Mouse (Mus musculus): ENCODE data around the gene Kcnk5. TPM values are rescaled to one million over a fixed set of nuclear protein-coding genes. Genes with fewer than 3 reads are reported as not detected.

Gene Kcnk5
- total RNA-seq, 2 experiments from 2014 or later, result 2.0 to 4.2 TPM

DNA sequence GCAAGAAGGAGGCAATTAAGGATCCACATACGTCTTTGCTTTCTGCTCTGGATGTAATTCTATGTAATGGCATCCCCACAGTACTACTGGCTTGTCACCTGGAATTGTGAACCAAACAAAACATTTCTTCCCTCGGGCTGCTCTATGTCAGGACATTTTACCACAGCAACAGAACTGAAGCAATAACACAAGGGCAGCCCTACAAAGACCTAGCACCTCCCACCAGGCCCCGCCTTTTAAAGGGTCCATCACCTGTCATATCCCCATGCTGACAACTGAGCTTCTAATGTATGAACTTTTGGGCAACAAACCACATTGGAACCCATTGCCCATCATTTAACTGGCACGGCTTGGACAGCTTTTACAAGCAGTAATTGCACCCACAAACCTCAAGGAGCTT lies 21.7 kb upstream of the Kcnk5 start:
- ATAC-seq (replicated peaks; ENCODE audit: poor library complexity, severe bottlenecking), result peak; percentile 71

DNA sequence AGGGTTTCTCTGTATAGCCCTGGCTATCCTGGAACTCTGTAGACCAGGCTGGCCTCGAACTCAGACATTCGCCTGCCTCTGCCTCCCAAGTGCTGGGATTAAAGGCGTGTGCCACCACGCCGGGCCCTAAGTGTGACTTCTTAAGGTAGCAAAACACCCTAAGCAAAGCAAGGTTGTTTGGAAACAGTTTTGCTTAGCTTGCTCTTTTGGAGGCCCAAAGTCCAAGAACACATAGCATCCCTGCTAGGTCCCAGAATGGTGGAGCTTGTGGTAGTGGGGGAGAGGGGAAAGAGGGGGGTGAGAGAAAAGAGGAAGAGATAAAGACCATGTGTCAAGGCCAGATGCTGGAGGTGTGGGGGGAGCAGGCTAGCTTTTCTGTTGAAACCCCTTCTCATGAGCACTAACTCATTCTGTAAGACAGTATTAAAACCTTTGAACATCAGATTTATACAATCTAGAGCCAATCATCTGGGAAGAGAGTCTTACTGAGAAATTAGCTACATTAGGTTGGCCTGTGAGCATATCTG lies 21.1 kb upstream of the Kcnk5 start:
- peak; percentile 62; the same call in 1 of the 2 replicates for ATAC-seq (replicated peaks; ENCODE audit: poor library complexity, severe bottlenecking)

DNA sequence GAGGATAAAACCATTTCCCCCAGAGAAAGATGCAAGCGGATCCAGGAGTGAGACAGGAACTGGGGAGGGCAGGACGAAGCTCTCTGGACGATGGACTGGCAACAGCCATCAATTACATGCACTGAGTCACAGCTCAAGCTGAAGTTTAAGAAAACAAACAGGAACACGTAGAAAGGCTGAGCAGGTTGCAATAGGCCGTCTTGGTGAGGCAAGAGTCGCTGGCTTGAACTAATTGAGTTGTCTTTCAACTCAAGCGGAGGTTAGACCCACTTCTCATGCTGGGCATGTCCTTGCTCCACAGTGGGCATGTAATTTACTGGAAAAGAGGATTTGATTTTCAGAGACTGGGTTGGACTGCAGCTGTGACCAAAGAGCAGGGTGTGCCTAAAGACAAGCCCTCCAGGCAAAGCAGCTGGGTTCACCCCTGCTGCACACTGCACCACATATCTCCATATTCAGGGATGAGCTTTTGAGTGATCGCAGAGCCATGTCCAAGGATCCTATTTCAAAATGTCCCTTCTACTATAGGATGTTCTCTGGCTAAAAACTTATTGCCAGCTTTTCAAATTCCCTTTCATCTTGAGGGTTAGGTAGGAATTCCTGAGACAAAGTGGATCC lies 19.6 kb upstream of the Kcnk5 start:
- no peak for ATAC-seq (replicated peaks; ENCODE audit: poor library complexity, severe bottlenecking)

DNA sequence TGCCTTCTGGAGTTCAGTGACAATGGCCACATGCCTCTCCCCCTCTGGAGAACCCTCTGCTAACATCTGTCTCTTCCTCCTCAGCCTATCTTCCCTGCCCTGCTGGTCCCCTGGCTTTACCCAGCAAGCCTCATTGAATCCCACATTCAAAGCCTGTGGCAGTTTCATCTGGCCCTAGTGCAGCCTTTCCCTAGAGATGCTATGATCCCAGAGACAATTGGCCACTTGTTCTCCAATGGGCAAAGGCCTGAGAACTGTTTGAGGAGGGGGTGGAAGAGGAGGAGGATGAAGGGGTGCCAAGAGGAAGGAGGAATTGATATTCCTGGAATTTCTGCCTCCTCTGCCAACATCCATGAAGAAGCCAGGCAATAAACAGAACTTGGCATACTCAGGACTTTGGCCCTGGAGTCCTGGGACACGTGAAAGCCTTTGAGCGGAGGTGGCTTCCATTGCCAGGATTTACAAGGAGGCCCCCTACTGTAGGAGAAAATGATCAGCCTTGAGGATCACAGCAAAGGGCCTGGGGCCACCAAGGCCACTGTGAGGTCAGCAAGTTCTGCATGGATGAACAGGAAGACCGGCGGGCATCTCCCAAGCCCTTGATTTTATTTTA lies 11.6 kb upstream of the Kcnk5 start:
- no peak for ATAC-seq (replicated peaks; ENCODE audit: poor library complexity, severe bottlenecking)

DNA sequence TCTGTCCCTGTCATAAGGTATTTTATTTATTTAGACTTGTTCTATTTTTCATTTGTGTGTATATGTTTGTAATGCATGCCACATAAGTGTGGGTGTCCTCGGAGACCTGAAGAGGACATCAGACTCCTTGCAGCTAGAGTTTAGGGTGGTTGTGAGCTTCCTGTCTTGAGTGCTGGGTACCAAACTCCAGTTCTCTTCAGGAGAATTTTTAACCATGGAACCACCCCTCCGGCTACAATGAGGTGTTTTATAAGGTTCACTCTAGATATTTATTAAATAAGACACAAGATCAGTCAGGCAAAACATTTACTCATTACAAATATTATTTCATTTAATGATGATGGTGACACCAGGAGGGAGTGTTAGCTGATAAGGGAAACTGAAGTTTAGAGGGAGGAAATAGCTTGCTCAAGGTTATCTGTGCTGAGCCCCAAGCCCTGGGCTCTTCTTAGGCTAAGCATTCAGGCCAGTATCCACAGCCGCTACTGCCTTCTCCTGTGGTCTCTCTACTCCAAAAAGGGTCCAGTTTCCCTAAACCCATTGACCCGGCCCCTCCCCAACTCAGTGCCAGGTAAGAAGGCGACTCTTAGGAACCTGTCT lies 9.6 kb upstream of the Kcnk5 start:
- ATAC-seq (replicated peaks; ENCODE audit: poor library complexity, severe bottlenecking), result no peak

DNA sequence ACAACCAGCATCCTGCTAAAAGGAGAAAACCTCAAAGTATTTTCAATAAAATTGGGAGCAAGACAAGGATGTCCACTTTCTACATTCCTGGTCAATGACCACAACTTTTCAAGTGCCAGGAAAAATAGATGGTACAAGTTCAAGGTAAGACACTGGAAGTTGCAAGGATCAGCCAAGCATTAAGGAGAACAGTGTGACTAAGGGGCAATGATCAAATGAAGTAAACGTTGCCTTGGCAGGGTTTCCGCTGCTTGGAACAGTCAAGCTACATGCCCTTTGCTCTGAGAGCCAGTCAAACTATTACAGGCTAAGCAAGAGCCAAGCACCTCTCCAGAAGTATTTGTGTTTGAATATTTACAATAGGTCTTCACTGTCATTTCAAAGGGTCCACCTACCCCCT lies 8.1 kb upstream of the Kcnk5 start:
- ATAC-seq (replicated peaks; ENCODE audit: poor library complexity, severe bottlenecking), result no peak

DNA sequence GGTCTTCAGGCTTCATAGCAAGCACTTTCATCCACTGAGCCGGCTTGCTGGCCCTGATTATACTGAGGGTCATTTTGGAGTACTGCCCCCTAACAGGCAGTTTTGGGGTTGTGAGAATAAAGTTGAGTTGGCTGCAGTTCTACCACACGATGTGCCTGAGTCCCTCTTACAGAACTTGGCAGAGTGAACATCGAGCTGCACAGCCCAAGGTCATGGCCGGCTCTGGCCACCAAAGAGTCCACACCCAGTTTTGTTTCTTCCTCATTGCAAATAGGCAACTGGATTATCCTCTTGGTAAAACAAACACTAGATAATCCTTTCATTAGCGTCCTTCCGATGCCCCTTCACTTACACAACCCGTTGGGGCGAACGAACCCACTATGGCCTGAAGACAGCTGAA lies 3.8 kb upstream of the Kcnk5 start:
- ATAC-seq (replicated peaks; ENCODE audit: poor library complexity, severe bottlenecking), result no peak

DNA sequence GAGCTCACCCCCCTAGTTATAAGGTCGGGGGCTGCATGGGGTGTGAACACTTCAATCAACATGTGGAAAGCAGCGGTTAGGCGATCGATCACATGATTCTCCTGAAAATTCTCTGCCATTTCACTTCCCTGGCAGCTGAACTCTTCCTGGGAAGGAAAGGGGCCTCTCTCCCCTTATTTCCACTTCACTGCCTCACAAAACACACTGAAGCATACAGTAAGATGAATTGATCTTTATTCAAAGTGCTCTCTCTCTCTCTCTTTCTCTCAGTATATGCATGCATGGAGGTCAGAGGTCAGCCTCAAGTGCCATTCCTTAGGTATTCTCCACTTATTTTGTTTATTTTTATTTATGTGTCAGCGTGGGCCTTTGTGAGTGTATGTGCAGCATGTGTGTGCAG lies 2.1 kb upstream of the Kcnk5 start:
- ATAC-seq (replicated peaks; ENCODE audit: poor library complexity, severe bottlenecking), result no peak

DNA sequence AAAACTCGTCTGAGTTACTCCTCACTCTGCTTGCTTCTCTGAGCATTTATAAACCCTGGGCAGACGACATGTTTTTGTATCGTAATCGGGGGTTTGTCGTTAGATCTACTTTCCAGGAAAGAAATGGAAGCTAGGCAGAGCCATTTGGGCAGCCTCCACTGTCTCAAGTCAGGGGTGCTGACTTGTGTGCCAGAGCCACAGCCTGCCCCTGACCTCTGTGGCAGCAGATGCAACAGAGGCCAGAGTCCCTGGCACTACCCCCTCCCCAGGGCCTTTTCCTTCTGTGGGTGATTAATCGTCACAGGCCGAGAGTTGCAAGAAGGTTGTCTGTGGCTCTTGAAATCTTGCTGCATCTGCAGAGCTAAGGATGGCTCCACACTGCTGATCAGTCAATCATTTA lies 987 bp upstream of the Kcnk5 start:
- ATAC-seq (replicated peaks; ENCODE audit: poor library complexity, severe bottlenecking), result no peak

DNA sequence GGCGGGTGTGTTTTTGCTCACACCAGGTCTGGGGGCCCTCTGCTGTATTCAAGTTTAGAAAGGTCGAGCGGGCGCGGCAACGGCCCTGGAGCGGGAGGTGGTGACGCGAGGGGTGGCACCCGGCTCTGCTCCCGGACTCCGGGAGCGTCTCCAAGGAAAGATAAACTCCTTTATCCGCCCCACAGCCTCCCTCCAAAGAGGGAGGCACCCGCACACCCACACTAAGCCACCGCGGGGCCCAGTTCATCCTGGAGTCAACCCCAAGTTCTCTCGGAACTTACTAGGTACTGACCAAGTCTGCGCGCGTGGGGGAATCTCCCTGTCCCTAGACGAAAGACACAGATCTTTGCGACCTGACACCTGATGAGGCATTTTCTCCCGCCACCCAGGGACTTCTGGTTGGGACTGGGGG lies 852 bp downstream of the Kcnk5 start:
- no peak for ATAC-seq (replicated peaks; ENCODE audit: poor library complexity, severe bottlenecking)

DNA sequence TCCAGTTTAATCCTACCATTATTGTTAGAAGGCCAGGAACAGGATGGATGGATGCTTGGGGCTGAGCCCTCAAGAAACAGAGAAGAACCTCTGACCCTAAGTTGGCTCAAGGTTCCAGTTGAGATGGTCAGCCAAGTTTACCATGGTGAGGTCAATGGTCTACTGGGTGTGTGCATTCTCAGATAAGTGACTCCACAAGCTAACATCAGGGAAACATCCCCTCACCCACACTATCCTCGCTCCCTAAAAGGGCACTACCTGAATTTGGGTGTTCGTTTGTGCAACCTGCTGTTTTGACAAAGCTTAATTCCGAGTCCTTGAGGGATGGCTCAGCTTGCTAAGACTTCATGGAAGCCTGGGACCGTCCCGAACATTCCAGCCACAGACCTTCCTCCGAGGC lies 1.3 kb downstream of the Kcnk5 start:
- no peak for ATAC-seq (replicated peaks; ENCODE audit: poor library complexity, severe bottlenecking)

DNA sequence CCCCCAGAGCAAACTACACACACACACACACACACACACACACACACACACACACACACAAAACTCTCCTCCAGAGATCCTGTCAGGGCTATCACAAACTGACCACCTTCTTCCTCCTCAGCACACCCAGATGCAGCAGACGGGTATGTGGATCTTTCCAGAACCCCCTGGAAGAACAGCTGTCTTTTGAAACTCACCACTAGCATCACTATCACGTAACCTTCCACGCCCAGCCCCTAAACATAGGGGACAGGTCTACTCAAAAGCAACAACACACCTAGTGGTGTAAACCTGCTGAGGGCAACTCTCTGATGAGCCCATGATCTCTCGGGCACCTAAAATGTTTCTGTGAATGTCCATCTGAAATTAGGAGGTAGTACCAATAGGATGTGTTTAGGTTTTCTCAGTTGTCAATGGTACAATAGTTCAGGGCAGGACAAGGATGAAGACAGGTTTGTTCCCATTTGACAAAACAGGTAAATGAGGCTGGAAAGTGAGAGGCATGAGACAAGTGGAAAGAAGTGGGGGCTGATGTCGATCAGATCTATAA lies 1.8 kb downstream of the Kcnk5 start:
- no peak for ATAC-seq (replicated peaks; ENCODE audit: poor library complexity, severe bottlenecking)

DNA sequence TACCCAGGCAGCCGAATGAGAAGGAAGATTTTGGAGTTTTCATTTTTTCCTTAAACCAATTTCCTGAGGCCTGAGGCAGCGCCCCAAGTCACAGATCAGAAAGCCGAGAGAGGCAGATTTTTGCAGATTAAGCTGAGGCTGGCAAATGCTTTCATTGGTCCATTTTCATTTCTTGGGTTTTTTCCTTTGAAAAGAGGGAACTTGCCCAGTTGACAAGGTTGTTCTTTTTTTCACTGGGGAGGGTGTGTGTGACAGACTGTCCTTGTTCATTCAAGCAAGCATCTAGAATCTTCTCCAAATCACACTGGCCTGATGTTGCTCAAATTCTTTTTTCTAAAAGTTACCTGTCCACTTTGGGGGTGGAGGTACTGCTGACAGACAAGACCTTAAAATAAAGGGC lies 2.5 kb downstream of the Kcnk5 start:
- 0 out of 2 replicates have a peak, but pooled peaks have one; percentile 18 for ATAC-seq (replicated peaks; ENCODE audit: poor library complexity, severe bottlenecking)

DNA sequence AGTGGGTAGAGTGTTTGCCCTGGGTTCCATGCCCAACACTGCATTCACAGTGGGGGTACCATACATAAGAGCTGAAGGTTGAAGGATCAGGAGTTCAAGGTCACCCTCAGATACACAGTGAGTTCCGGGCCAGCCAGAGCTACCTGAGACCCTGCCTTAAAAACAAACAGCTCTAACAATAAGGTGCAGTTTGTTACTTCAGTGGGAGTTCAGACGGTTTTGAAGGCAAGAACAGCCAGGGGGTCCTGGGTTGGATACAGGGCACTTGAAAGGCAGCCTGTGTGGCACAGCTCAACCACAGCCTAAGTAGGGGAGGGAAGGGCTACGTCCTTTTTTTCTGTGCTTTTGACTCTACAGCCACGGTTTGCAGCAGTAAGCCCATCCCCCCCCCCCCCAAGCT lies 3.0 kb downstream of the Kcnk5 start:
- ATAC-seq (replicated peaks; ENCODE audit: poor library complexity, severe bottlenecking), result no peak

DNA sequence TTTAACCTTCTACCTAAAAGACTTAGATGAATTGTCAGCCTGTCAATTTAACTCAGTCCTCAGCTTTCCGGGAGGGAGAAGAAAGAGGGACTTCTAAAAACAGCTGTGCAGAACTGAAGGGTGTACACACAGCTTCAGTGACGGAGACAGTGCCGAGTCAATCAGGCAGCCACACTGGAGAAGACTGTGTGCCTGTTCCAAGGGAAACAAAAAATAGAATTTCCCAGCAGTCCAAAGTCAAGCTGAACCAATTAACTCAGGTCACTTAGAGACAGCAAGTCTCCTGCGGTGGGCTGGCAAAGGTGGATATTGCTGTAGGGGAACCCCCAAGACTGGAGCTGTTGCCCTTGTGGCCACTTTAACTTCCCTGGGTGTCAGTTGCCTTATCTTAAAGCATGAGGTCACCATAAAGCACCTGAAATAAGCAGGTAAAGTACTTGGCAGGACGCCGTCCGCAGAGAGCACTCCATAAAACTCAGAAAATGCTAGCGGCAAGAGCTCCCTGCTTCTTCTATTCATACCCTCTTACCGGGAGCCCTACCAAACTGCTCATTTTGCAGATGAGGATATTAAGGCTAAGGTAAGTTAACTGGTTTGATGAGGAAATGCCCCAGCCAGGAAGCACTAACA lies 4.0 kb downstream of the Kcnk5 start:
- no peak for ATAC-seq (replicated peaks; ENCODE audit: poor library complexity, severe bottlenecking)

DNA sequence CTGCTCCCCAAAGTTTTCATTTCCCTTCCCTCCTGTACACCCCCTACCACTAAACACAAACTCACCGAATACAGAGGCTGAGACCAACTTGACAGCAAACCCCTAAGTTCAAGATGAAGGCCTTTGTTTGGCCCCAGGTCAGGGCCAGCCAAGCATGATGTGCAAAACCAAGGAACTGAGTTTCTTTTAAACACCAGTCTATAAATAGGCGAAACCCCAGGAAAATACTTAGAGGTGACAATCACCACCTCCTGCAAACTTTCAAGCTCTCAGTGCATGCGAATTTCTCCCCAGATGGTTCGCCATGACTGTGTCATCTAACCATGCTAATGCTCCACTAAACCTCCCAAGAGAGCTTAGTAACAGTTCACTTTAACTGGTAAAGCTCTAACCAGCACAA lies 5.9 kb downstream of the Kcnk5 start:
- no peak for ATAC-seq (replicated peaks; ENCODE audit: poor library complexity, severe bottlenecking)

DNA sequence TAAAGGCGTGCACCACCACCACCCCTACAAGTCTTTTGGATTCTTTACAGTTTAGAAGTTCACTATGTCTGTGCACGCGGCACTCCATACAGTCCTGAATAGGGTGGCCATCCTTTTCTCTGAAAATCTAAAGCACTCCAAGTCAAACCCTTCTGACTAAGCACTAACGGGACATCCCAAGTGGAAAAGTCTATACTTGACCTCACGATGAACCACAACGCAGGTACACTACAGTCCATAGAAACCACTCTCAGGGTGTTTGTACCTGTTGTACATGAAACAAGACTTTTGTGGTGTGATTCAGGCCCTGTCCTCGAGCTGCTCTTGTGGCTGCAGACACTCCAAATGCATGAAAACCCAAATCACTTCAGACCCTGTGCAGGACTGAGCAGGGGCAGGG lies 6.5 kb downstream of the Kcnk5 start:
- no peak for ATAC-seq (replicated peaks; ENCODE audit: poor library complexity, severe bottlenecking)

DNA sequence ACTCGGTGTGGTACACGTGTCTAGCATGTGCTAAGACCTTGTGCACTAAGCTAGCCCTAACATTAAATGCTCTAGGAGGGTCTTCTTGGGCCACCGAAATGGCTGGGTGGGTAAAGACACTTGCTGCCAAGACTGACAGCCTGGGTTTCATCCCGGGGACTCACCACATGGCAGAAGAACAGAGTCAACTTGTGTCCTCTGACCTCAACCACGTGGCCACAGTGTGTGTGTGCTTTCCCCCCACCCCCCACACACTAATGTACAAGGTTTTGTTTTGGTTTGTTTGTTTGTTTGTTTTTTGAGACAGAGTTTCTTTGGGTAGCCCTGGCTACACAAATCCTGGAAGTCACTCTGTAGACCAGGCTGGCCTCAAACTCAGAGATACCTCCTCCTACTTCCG lies 6.9 kb downstream of the Kcnk5 start:
- no peak for ATAC-seq (replicated peaks; ENCODE audit: poor library complexity, severe bottlenecking)

DNA sequence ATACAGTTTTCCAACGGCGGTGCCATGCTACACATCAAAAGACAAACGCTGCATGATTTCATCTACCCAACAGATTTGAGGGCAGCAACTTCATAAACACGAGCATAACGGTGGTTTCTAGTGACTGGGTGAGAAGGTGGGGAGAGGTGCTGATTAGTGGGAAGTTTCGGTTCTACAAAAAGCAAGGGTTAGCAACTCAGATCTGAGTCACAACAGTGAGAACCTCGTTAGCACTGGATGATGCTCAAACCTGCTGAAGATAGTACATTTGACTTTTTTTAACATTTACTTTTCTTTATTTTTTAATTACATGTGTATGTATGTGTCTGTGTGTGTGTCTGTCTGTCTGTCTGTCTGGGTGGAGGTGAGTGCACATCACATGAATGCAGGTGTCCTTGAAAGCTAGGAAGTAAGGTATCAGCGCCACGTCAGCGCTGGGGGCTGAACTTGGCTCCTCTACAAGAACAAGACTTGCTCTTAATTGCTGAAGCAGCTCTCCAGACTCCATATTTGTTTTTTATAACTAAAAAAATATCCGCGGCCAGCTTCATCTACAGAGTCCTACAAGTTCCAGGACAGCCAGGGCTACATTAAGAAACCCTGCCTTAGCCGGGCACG lies 7.6 kb downstream of the Kcnk5 start:
- ATAC-seq (replicated peaks; ENCODE audit: poor library complexity, severe bottlenecking), result peak; percentile 31; the same call in 1 of the 2 replicates

DNA sequence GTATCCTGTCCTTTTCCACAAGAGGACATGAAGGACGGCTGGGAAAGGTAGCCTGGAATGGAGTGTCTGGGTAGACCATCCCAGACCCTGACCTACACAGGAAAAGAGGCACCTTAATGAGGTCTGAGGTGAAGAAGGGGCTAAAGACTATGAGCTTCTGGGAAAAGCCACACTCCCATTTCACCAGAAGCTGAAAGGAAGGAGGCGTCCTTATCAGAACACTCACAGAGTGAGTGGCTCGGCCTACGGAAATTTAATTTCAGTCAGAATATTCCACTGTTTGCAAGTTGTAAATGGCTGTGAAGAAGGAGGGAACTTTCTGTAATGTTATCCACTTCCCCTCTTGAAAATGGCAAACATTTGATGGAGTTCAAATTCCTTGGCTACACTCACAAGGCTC lies 8.7 kb downstream of the Kcnk5 start:
- ATAC-seq (replicated peaks; ENCODE audit: poor library complexity, severe bottlenecking), result no peak

DNA sequence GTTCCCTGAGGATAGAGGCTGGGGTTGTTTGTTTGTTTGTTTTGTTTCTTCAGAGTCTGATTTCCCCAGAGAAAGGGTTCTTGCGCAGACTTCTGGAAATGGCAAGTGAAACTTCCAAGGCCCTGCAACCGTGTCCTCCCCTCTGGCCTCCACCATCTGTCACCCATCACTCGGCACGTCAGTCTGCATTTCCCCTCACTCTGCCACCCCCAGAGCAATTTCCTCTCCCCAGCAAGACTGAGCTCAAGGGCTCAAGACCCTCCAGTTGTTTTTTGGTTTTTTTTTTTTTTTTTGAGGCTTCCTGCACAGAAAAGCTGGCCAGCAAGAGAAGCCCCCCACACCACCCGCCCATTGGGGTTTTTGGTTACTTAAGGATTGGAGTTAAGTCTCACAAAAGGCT lies 9.1 kb downstream of the Kcnk5 start:
- ATAC-seq (replicated peaks; ENCODE audit: poor library complexity, severe bottlenecking), result no peak
